Mouse (Mus musculus): ENCODE data around the gene Gpc3. TPM values are rescaled to one million over a fixed set of nuclear protein-coding genes. Genes with fewer than 3 reads are reported as not detected.

The Gpc3 gene
- polyA plus RNA-seq, 1 experiment: 9.6 TPM

- H3K4me3 ChIP-seq (ENCODE audit: insufficient read depth, low read depth, low read length): no peak overlapping the region
- H3K27ac ChIP-seq (replicated peaks; ENCODE audit: low read depth, low read length): no peak overlapping the region
- H3K4me1 ChIP-seq (ENCODE audit: control insufficient read depth, insufficient read depth, insufficient read length, low read length): no peaks in the 10 kb centered on the region
Observed at GRCm38 (mm10) chrX:52231984-52232383, 381.8 kb downstream of the Gpc3 start.

DNA sequence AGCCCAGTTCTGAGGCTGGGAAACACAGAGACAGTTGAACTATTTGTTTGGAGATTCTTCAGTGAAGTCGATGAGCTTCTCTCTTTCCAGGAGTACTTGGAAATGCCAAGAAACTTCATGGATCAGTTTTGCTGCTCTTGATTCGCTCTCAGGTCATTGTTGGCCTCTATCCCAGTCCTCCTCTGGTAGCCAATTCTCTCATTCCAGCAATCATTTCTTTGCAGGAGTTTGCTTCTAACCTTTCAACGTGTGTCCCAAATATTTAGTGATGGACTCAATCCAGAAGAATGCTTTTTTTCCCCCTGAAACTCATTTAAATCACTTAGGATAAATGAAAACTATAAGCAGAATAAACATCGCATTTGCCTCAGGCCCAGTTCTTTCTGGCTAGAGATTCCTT, 383.0 kb downstream of the Gpc3 start:
- no peaks in the 10 kb centered on the region for H3K4me1 ChIP-seq (ENCODE audit: control insufficient read depth, insufficient read depth, insufficient read length, low read length)
- H3K4me3 ChIP-seq (ENCODE audit: insufficient read depth, low read depth, low read length): no peak overlapping the region
- no peak overlapping the region for H3K27ac ChIP-seq (replicated peaks; ENCODE audit: low read depth, low read length)

Other genes starting within 250 kb of the Gpc3 start
- not detected in 2 replicates for gene Ccdc160, start 177.2 kb upstream of the Gpc3 start, polyA plus RNA-seq (2012; ENCODE audit: insufficient read depth, insufficient read length, missing spikeins)

Data from brown adipose tissue, adult 24 weeks (tissue).